Mouse (Mus musculus) cerebellum, adult (tissue): Measurements from ENCODE around the gene Ncor1.
"Not testable (repeated sequence)": the region's sequence is repeated elsewhere in the genome, so short reads cannot be mapped to it uniquely, and the experiment has no call there.

ENCODE experiments used
- ATAC-seq: cut with Nextera tagmentation; 2 replicates; pipeline ENCODE4 v1.9.2; 2017; ENCODE audit warnings: mild to moderate bottlenecking, moderate library complexity, mixed read lengths; ENCODE audit not compliant: insufficient number of reproducible peaks, low FRiP score, low TSS enrichment

The Ncor1 gene

GRCm38 (mm10) chr11:62458276-62458724, at the start of gene Ncor1, which contains the start of gene Pigl:
Gene Ncor1, minus strand, starts transcription at chr11:62458541.
Gene Pigl, plus strand, starts transcription at chr11:62458460.
- peak; percentile 84; the same call in 1 of the 2 replicates for ATAC-seq

- ATAC-seq = no peak
Observed at GRCm38 (mm10) chr11:62507683-62508082, 49.3 kb upstream of the Ncor1 start.

- ATAC-seq = no peak
Observed at GRCm38 (mm10) chr11:62500529-62500928, 42.2 kb upstream of the Ncor1 start.

GRCm38 (mm10) chr11:62498802-62499201, 40.5 kb upstream of the Ncor1 start:
- no peak for ATAC-seq

GRCm38 (mm10) chr11:62497181-62497580, 38.8 kb upstream of the Ncor1 start:
- ATAC-seq = no peak

- no peak for ATAC-seq
Observed at GRCm38 (mm10) chr11:62496151-62496715, 37.9 kb upstream of the Ncor1 start.

GRCm38 (mm10) chr11:62495276-62495801, 37.0 kb upstream of the Ncor1 start:
- no peak for ATAC-seq

- no peak for ATAC-seq
Observed at GRCm38 (mm10) chr11:62494754-62495275, 36.5 kb upstream of the Ncor1 start.

GRCm38 (mm10) chr11:62493701-62494100, 35.4 kb upstream of the Ncor1 start:
- no peak for ATAC-seq

- ATAC-seq = no peak
Observed at GRCm38 (mm10) chr11:62487540-62488350, 29.4 kb upstream of the Ncor1 start.

- no peak for ATAC-seq
Observed at GRCm38 (mm10) chr11:62486949-62487348, 28.6 kb upstream of the Ncor1 start.

- ATAC-seq = no peak
Observed at GRCm38 (mm10) chr11:62479581-62479980, 21.2 kb upstream of the Ncor1 start.

- no peak for ATAC-seq
Observed at GRCm38 (mm10) chr11:62478931-62479330, 20.6 kb upstream of the Ncor1 start.

- no peak for ATAC-seq
Observed at GRCm38 (mm10) chr11:62476156-62476555, 17.8 kb upstream of the Ncor1 start.

- no peak for ATAC-seq
Observed at GRCm38 (mm10) chr11:62473516-62473915, 15.2 kb upstream of the Ncor1 start.

- no peak for ATAC-seq
Observed at GRCm38 (mm10) chr11:62470451-62470850, 12.1 kb upstream of the Ncor1 start.

- not testable (repeated sequence) for ATAC-seq
Observed at GRCm38 (mm10) chr11:62467289-62467688, 8.9 kb upstream of the Ncor1 start.

- no peak for ATAC-seq
Observed at GRCm38 (mm10) chr11:62466546-62466945, 8.2 kb upstream of the Ncor1 start.

- no peak for ATAC-seq
Observed at GRCm38 (mm10) chr11:62465849-62466248, 7.5 kb upstream of the Ncor1 start.

GRCm38 (mm10) chr11:62464696-62465095, 6.4 kb upstream of the Ncor1 start:
- no peak for ATAC-seq

- ATAC-seq = no peak
Observed at GRCm38 (mm10) chr11:62463225-62463915, 5.0 kb upstream of the Ncor1 start.
